Mouse (Mus musculus) leukemia stem cell, adult 10-12 weeks (primary cell): ENCODE measurements around the gene Got1. TPM values are rescaled to one million over a fixed set of nuclear protein-coding genes. Genes with fewer than 3 reads are reported as not detected.

ENCODE experiments used
- polyA plus RNA-seq: library from polyadenylated mRNA; stranded (reverse); fragments of >175 nt; gene quantifications from 2 replicates; pipeline ENCODE4 v1.2.3, GENCODE M21; 2012; ENCODE audit warnings: low replicate concordance

The Got1 gene
- polyA plus RNA-seq = 3.2 and 10.7 TPM in 2 replicates

GRCm38 (mm10) chr19:43524187-43525103 lies at the start of gene Got1:
Gene Got1, minus strand, starts transcription at chr19:43524605.

Other genes with a start within 250 kb of the Got1 start
- gene Hpse2, start 136.2 kb downstream of the Got1 start, polyA plus RNA-seq = not detected in 2 replicates
- 0.03 TPM in 1 of 2 replicates, not detected in the other for gene Cnnm1, start 84.2 kb downstream of the Got1 start, polyA plus RNA-seq
- gene Nkx2-3, start 87.7 kb upstream of the Got1 start, polyA plus RNA-seq = 1.6 and 2.0 TPM in 2 replicates
- 31.2 and 33.6 TPM in 2 replicates for gene Slc25a28, start 150.3 kb upstream of the Got1 start, polyA plus RNA-seq
- 1.3 and 2.0 TPM in 2 replicates for gene Entpd7, start 165.1 kb upstream of the Got1 start, polyA plus RNA-seq
- gene Cutc, start 228.4 kb upstream of the Got1 start, polyA plus RNA-seq = 0.41 and 0.82 TPM in 2 replicates
- gene Cox15, start 228.4 kb upstream of the Got1 start, polyA plus RNA-seq = 2.5 and 6.0 TPM in 2 replicates